ENCODE assay signal across 25 mouse cellular contexts in the genomic region with DNA sequence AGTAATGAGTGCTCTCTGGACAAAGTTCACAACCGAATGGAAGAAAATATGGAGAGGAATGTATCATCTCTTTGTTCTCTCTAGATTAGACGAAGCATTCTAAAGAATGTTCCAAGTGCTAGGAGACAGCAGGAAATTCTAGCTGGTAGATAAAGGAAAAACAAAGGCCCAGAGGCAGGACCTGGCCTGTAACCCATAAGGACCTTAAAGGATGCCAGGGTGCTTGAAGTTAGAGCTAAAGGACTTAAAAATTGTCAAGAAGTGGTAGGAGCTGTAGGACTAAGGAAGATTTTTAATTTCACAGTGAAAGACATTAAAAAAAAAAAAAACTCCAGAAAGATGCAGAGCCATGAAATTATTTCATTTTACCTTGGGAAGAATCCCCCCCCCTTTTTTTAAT. TPM values are rescaled to one million over a fixed set of nuclear protein-coding genes. Genes with fewer than 3 reads are reported as not detected.
"Had no signal": no experiment of that assay in that cellular context is flagged by ENCODE, and none has a peak within 500 bp of the region (broad histone marks: within the 10 kb centered on the region; RNA-seq: fewer than 3 reads in every experiment).

Slc22a22 (minus strand) TSS at position 101 of the 400 bp plus-strand sequence.

- H3K4me2 ChIP-seq: neural tube, embryonic 12.5 days; neural tube, embryonic 13.5 days; neural tube, embryonic 15.5 days; stomach, embryonic 15.5 days had no signal

- H3K36me3 ChIP-seq: neural tube, embryonic 12.5 days; neural tube, embryonic 13.5 days; neural tube, embryonic 15.5 days; stomach, embryonic 15.5 days had no signal

- H3K4me3 ChIP-seq: neural tube, embryonic 12.5 days; neural tube, embryonic 13.5 days; neural tube, embryonic 15.5 days; stomach, embryonic 15.5 days had no signal

- H3K27me3 ChIP-seq: neural tube, embryonic 12.5 days; neural tube, embryonic 13.5 days; neural tube, embryonic 15.5 days; stomach, embryonic 15.5 days had no signal

- H3K27ac ChIP-seq: neural tube, embryonic 12.5 days; neural tube, embryonic 13.5 days; neural tube, embryonic 15.5 days; stomach, embryonic 15.5 days; stomach, postnatal 0 days had no signal

- DNase-seq: retina, postnatal 1 day; right cerebral cortex, adult 18-20 months; right cerebral cortex, postnatal 14 days; right cerebral cortex, postnatal 25 days; right cerebral cortex, postnatal 4 days; spleen, adult 18-20 months; thymus, adult 18-20 months; thymus, adult 2 months; thymus, postnatal 14 days; thymus, postnatal 25 days; thymus, postnatal 36 days; thymus, postnatal 4 days had no signal

- H3K9me3 ChIP-seq: neural tube, embryonic 12.5 days; neural tube, embryonic 15.5 days; stomach, embryonic 15.5 days had no signal

- H3K9ac ChIP-seq: neural tube, embryonic 12.5 days; neural tube, embryonic 13.5 days; neural tube, embryonic 15.5 days; stomach, embryonic 15.5 days had no signal

- H3K4me1 ChIP-seq: neural tube, embryonic 12.5 days; neural tube, embryonic 13.5 days; neural tube, embryonic 15.5 days; stomach, embryonic 15.5 days had no signal

RNA-seq across cellular contexts. Expression of gene Slc22a22, which starts in this region (rescaled TPM):
- polyA plus RNA-seq: neural tube, embryonic 11.5 days; neural tube, embryonic 12.5 days; neural tube, embryonic 13.5 days; neural tube, embryonic 14.5 days; neural tube, embryonic 15.5 days; small intestine, adult 2 months; spleen, adult 2 months; stomach, embryonic 14.5 days; stomach, embryonic 15.5 days; stomach, embryonic 16.5 days; stomach, postnatal 0 days; thymus, adult 2 months; thymus, postnatal 0 days; urinary bladder, adult 2 months had no signal
